Mouse (Mus musculus): ENCODE measurements at regions not wholly inside any gene's neighbourhood (a gene's known extent, or its start where the extent isn't known, plus 50 kb on each side); places are given as distances from the start of the nearest gene placed in this dataset.

DNA sequence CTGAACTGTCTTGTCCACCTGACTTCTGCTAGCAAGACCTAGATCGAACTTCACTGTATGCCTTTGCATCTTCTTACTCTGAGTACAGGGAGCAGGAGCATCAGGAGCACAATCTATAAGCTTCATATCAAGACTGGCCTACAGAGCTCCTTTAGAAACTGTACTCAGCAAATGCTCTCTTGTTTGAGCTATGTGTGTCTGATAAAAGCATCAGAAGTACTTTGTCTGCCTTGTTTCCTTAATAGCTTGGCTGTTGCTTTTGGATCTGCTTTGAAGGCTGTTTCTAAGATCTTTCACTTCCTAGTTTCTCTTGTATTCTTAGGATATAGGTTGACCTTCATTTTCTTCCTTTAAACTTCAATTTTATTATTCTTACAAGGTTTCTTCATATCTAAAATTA lies 175.3 kb upstream of the Cypt12 start:
- no peak for DNase-seq

DNA sequence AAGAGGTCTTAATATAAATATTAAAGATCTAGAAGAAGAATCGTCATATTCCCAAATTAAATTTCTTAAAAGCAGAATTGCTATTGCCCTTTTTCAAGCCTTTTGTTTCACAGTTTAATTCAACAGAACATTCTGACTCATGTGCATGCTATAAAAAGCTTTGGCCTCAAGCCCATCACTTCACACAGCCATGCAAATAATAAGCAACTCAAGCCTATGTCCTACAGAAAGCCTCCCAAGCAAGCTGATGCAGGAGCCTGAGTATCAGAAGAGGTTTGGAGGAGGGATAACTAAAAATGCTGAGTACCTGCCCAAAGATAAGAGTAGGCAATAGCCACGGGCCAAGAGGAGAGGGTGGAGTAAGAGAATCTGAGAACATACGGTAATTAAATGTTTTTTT lies 169.1 kb upstream of the Cypt12 start:
- DNase-seq = no peak

GRCm38 (mm10) chr3:17784076-17784475 lies 164.1 kb upstream of the Cypt12 start:
- DNase-seq = no peak

GRCm38 (mm10) chr3:17784587-17784986 lies 163.6 kb upstream of the Cypt12 start:
- DNase-seq = no peak

- peak; percentile 34 for DNase-seq
These were observed 162.8 kb upstream of the Cypt12 start for GRCm38 (mm10) chr3:17785106-17786022.

- no peak for DNase-seq
These were observed 162.0 kb upstream of the Cypt12 start for GRCm38 (mm10) chr3:17786023-17786720.

DNA sequence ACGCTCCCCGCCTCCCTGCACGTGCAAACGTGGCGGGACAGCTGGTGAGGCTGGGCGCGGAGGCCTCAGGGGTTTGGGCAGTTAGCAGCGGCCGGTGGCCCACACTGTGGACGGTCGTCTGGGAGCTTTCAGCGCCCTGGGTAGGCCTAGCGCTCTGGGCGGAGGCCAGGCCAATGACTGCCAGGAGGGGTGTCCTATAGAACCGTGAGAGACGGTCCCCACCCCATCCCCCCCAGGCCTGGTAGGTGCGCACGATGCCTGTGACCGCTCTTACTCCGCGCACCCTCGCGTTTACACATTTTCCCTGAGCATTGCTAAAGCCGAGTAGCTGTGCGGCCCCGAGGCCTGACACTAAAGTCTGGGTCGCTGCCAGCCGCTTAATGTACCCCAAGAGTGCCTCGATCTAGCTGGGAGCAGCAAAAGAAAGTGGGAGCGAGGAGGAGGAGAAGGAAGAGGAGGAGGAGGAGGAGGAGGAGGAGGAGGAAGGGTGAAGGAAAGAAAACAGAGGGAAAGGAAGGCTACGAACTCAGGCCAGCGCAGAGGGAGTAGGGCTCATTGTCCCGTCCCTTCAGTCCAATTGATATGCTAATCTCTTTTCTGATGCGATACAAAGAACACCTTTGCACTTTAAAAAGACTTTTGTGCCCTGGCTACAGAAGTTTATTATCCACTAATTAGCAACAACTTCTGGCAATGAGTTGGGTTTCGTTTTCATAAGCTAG lies 161.3 kb upstream of the Cypt12 start:
- DNase-seq = peak; percentile 36

GRCm38 (mm10) chr3:17787443-17788333 lies 160.5 kb upstream of the Cypt12 start:
- peak; percentile 62 for DNase-seq

GRCm38 (mm10) chr3:17788334-17788720 lies 159.9 kb upstream of the Cypt12 start:
- no peak for DNase-seq

- no peak for DNase-seq
These were observed 159.4 kb upstream of the Cypt12 start for GRCm38 (mm10) chr3:17788778-17789299.

DNA sequence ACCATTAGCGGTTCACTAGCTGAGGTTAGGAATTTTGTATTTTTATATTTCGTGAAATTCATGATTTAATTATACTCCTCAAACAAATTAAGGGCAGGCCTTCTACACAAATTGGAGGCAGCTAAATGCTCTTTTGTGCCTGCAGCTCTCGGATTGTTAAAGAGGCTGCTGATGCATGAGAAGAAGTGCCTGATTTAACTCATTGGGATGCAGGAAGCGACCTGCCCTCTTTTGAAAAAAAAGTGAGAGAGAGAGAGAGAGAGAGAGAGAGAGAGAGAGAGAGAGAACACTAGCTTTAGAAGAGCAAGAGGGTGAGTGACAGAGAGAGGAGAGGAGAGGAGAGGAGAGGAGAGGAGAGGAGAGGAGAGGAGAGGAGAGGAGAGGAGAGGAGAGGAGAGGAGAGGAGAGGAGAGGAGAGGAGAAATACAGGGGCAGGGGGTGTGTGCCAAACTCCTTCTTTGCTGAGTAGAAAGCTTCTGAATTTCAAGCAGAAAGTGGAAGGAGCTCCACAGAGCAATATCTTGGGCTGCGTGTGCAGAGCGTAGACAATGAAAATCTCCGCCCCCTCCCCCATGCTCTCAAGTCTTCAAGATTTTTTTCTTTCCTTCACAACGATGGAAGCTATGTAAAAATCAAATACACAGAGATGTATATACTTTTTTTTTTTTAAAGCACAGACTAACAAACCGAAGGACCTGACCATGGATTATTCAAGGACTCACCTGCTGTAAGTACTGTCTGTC lies 158.6 kb upstream of the Cypt12 start:
- DNase-seq = no peak

DNA sequence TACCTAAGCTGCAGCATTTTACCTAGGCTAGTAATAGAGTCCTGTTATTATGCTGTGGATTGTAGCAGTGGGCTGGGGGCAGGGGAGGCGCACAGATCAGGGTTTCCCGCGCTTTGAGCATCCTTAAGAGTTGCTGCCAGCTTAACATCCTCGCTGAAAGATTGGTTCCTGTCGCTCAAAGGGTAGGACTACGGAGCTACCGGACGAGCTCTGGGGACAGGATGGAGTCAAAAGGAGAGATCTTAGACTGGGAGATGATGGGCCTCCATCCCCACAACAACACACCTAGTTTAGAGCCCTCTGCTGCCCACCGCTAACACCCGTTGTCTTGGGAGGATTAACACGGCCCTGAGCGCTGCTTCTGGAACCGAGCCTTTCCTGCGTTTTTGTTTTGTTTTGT lies 157.9 kb upstream of the Cypt12 start:
- no peak for DNase-seq

DNA sequence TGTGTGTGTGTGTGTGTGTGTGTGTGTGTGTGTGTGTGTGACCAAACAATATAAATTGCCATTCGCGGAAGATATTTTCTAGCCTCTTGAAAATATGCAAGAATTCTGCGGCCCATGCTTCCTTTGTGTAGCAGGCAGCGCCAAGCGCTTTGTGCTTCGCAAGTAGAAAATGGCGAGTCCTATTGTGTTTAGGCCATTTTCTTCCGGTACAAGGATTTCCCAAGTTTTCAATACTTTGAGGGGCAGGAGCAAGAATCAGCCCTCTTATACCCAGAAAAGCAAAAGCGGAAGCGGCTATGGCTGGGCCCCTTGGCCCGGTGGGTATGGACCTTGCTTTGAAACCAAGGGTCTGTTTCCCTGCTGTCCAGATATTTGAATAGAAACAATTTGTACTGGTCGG lies 157.4 kb upstream of the Cypt12 start:
- no peak for DNase-seq

GRCm38 (mm10) chr3:17791381-17792320 lies 156.6 kb upstream of the Cypt12 start:
- DNase-seq = no peak

- peak; percentile 19 for DNase-seq
These were observed 155.6 kb upstream of the Cypt12 start for GRCm38 (mm10) chr3:17792537-17793039.

- DNase-seq = peak; percentile 17
These were observed 154.5 kb upstream of the Cypt12 start for GRCm38 (mm10) chr3:17793646-17794250.

DNA sequence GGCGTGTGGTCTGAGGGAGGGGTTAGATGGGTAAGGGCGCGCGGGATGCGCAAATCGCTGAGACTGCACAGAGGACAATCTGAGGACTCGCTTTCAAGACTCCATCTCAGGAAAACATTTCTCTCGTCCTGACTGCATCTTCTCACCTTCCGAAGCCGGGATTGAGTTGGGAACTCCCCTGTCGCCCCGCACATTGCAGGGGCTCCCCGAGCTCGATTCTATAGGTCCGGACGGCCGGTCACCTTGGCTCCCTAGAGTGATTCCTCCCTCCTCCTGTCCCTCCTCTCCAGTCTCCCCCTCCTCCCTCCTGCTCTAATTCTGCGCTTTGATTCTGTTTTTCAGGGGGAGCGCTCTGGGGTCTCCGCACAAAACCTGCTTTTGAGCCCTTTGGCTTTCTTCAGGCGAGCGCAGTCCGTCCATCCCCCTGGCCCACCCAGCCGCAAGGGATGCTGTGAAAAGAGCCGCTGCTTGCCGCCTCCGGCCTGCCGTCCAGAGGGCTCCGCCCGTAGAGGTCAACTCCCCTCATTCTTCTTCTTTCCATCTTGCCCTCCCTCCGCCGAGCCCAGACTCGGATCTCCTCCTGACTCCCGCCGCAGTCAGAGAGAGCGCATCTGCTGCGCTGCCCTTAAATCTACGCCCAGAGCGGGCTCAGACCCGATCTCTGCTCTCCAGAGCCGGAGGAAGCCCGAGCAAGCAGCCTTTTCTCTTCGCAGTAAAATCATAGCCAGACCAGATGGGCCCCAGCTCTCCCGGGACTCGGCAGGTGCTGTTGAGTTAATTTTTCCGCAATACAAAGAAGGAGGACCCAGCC lies 153.8 kb upstream of the Cypt12 start:
- DNase-seq = no peak

Measured in kidney, adult 9 months (tissue).